In the genomic region with DNA sequence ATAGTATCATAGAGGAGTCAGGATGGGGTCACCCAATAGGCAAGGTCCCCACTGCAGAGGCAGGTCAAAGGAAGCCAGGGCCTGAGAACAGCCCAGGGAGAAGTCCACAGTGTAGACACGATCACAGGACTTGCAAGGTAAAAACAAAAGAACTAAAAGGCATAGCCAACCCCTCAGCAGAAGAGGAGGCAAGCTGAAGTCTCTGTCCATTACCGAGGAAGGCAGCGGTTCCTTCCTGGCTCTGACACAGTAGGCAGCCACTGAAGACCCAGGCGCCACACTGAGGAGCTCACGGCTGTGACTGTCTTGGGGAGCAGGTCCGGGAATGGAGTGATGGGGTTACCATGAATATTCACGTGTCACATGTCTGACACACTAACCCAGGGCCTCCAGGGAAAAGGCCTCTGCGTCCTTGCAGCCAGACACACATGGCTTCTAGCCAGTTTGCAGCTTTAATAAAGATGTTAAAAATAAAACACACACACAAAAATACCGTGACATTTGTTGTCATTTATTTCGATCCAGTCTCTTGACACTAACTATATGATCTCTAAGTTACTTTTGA, we compare ENCODE assay signal across 9 mouse cellular contexts. TPM values are rescaled to one million over a fixed set of nuclear protein-coding genes. Genes with fewer than 3 reads are reported as not detected.
DNase-seq lines count a peak whose midpoint lies in the region; ATAC-seq and TF ChIP-seq lines count a peak whose summit lies in the region.
"Had no signal": no experiment of that assay in that cellular context is flagged by ENCODE, and none has a peak within 500 bp of the region (broad histone marks: within the 10 kb centered on the region; RNA-seq: fewer than 3 reads in every experiment).

No protein-coding gene starts in this region.

- peaks cover 70% of the 10 kb centered on the region for H3K4me1 ChIP-seq in cerebellum, adult 2 months (ENCODE audit: control insufficient read depth, insufficient read depth, low read length)
- H3K4me1 ChIP-seq in lung, embryonic 14.5 days (ENCODE audit: insufficient read depth), result peaks cover 60% of the 10 kb centered on the region
- peaks cover 83% of the 10 kb centered on the region for H3K4me1 ChIP-seq in hindbrain, embryonic 13.5 days (replicated peaks)
- peaks cover 54% of the 10 kb centered on the region for H3K4me1 ChIP-seq in olfactory bulb, adult 2 months (ENCODE audit: control insufficient read depth, insufficient read depth, low read length)

- peak overlapping the region; percentile 89 for H3K27ac ChIP-seq in cerebellum, adult 2 months (ENCODE audit: insufficient read depth, low read length)
- peak overlapping the region; percentile 18; the same call in 1 of the 2 replicates for H3K27ac ChIP-seq in lung, embryonic 14.5 days (ENCODE audit: low read depth)
- H3K27ac ChIP-seq in hindbrain, embryonic 13.5 days, result peak overlapping the region; percentile 74
- peak overlapping the region; percentile 73 for H3K27ac ChIP-seq in olfactory bulb, adult 2 months (ENCODE audit: insufficient read depth, low read depth, low read length)
- H3K27ac ChIP-seq: liver, embryonic 15.5 days had no signal

- no peak overlapping the region for H3K9ac ChIP-seq in lung, embryonic 14.5 days
- peak overlapping the region; percentile 58 for H3K9ac ChIP-seq in hindbrain, embryonic 13.5 days
- H3K9ac ChIP-seq: liver, embryonic 15.5 days had no signal

- H3K27me3 ChIP-seq in cerebellum, adult 2 months (ENCODE audit: control insufficient read depth, insufficient read depth, low read length), result no peaks in the 10 kb centered on the region
- no peaks in the 10 kb centered on the region for H3K27me3 ChIP-seq in lung, embryonic 14.5 days (ENCODE audit: insufficient read depth, low read length)
- H3K27me3 ChIP-seq in hindbrain, embryonic 13.5 days, result no peaks in the 10 kb centered on the region
- H3K27me3 ChIP-seq: liver, embryonic 15.5 days had no signal

- no peak for ATAC-seq in lung, embryonic 14.5 days (ENCODE audit: insufficient read depth)
- ATAC-seq in hindbrain, embryonic 13.5 days (ENCODE audit: low FRiP score), result no peak

- no peak overlapping the region for H3K4me3 ChIP-seq in cerebellum, adult 2 months (replicated peaks; ENCODE audit: insufficient read depth, low read depth, low read length)
- H3K4me3 ChIP-seq in lung, embryonic 14.5 days (ENCODE audit: low read depth, low read length), result no peak overlapping the region
- no peak overlapping the region for H3K4me3 ChIP-seq in hindbrain, embryonic 13.5 days
- no peak overlapping the region for H3K4me3 ChIP-seq in olfactory bulb, adult 2 months (ENCODE audit: insufficient read depth, low read depth, low read length)
- H3K4me3 ChIP-seq: liver, embryonic 15.5 days had no signal

- DNase-seq in cerebellum, adult 2 months, result peak in 1 of 2 experiments; percentile 29
- DNase-seq in cerebellum, adult 11-12 months, result no peak
- DNase-seq in lung, embryonic 14.5 days, result no peak
- DNase-seq in lung, postnatal 36 days, result no peak
- no peak for DNase-seq in frontal cortex, postnatal 14 days (ENCODE audit: low spot score in 2 of 2)
- DNase-seq in thymus, postnatal 4 days, result no peak

- no peak overlapping the region for H3K4me2 ChIP-seq in lung, embryonic 14.5 days
- H3K4me2 ChIP-seq in hindbrain, embryonic 13.5 days, result 0 out of 2 replicates have a peak overlapping the region, but pooled peaks have one; percentile 17
- H3K4me2 ChIP-seq: liver, embryonic 15.5 days had no signal

- no peak for TF ChIP-seq POLR2A in cerebellum, adult 2 months (IDR thresholded peaks at IDR 0.05; ENCODE audit: borderline replicate concordance, insufficient read depth, low read length)
- TF ChIP-seq POLR2A in olfactory bulb, adult 2 months (IDR thresholded peaks at IDR 0.05; ENCODE audit: insufficient read depth, low read depth, low read length), result no peak

- no peaks in the 10 kb centered on the region for H3K9me3 ChIP-seq in lung, embryonic 14.5 days (ENCODE audit: low read depth, low read length)
- H3K9me3 ChIP-seq in hindbrain, embryonic 13.5 days, result no peaks in the 10 kb centered on the region
- H3K9me3 ChIP-seq: liver, embryonic 15.5 days had no signal

- H3K36me3 ChIP-seq in lung, embryonic 14.5 days (ENCODE audit: insufficient read depth), result peaks cover 5% of the 10 kb centered on the region; the same call in 1 of the 2 replicates
- peaks cover 14% of the 10 kb centered on the region for H3K36me3 ChIP-seq in hindbrain, embryonic 13.5 days
- H3K36me3 ChIP-seq: liver, embryonic 15.5 days had no signal

- WGBS in cerebellum, adult 2 months, result 17% methylated on average over 10 of the region's 10 CpGs
- WGBS in lung, embryonic 14.5 days, result 46% methylated on average over 10 of the region's 10 CpGs
- 37% methylated on average over 10 of the region's 10 CpGs for WGBS in hindbrain, embryonic 13.5 days
- 38% methylated on average over 10 of the region's 10 CpGs for WGBS in olfactory bulb, adult 2 months

- TF ChIP-seq CTCF in cerebellum, adult 2 months (IDR thresholded peaks at IDR 0.05; ENCODE audit: borderline replicate concordance, insufficient read depth, low read depth, low read length), result no peak
- no peak for TF ChIP-seq CTCF in lung, embryonic 14.5 days (IDR thresholded peaks at IDR 0.05; ENCODE audit: low read depth)
- no peak for TF ChIP-seq CTCF in olfactory bulb, adult 2 months (IDR thresholded peaks at IDR 0.05; ENCODE audit: insufficient read depth, low read depth, low read length)

RNA-seq across cellular contexts. Expression of a gene that starts 51.5 kb away (rescaled TPM):
- 89.8 and 93.9 TPM in 2 replicates for polyA plus RNA-seq in cerebellum, adult 2 months (2012; rRNA removed)
- polyA plus RNA-seq in lung, embryonic 14.5 days (2014; fragmentation: Nextera tagmentation; extraction: Ambion mirVana), result 10.5 and 11.5 TPM in 2 replicates
- polyA plus RNA-seq in hindbrain, embryonic 13.5 days (2015; fragmentation: Nextera tagmentation; extraction: Ambion mirVana), result 24.0 and 24.4 TPM in 2 replicates
- not detected in 2 replicates for polyA plus RNA-seq in olfactory bulb, adult 2 months (2012; ENCODE audit: insufficient read depth, insufficient read length, low replicate concordance, missing spikeins)

Comparison
In these comparisons a context has a peak if more than half of its experiments do, and no peak if none do; other contexts are left out.
1. H3K27ac ChIP-seq: peak in every context shown above with its lines; median percentile 89 in cerebellum, adult 2 months; 74 in hindbrain, embryonic 13.5 days; 73 in olfactory bulb, adult 2 months; 18 in lung, embryonic 14.5 days.